Mouse (Mus musculus) cerebellum, adult 2 months (tissue): ENCODE results near the gene Runx2. TPM values are rescaled to one million over a fixed set of nuclear protein-coding genes. Genes with fewer than 3 reads are reported as not detected.

Experiments used
- DNase-seq, 2 experiments: peaks; one replicate each; pipeline ENCODE4 v3.0.0; 2021
- H3K27ac ChIP-seq: fragments of 200-500 bp; 2 replicates; pipeline ENCODE4 v1.5.1; 2012; ENCODE audit warnings: low read length, control low read depth, inconsistent platforms; ENCODE audit not compliant: insufficient read depth
- H3K27me3 ChIP-seq: fragments of 200-500 bp; 2 replicates; pipeline ENCODE4 v1.6.1; 2012; ENCODE audit warnings: inconsistent platforms, mild to moderate bottlenecking, low read length, moderate library complexity; ENCODE audit not compliant: control insufficient read depth, insufficient read depth
- H3K4me1 ChIP-seq: fragments of 200-500 bp; 2 replicates; pipeline ENCODE4 v1.6.1; 2011; ENCODE audit warnings: low read length; ENCODE audit not compliant: control insufficient read depth, insufficient read depth
- H3K4me3 ChIP-seq: fragments of 200-500 bp; replicated peaks from 2 replicates; pipeline ENCODE3; 2011; ENCODE audit warnings: mild to moderate bottlenecking, low read depth, low read length, control low read depth; ENCODE audit not compliant: insufficient read depth
- CTCF ChIP-seq: fragments of 200-500 bp; IDR thresholded peaks from 2 replicates; pipeline ENCODE4 v1.5.1; 2011; ENCODE audit warnings: low read depth, mild to moderate bottlenecking, control low read depth, low read length, moderate library complexity, borderline replicate concordance; ENCODE audit not compliant: insufficient read depth
- POLR2A ChIP-seq: fragments of 200-500 bp; IDR thresholded peaks from 2 replicates; pipeline ENCODE4 v1.6.1; 2011; ENCODE audit warnings: low read length, control low read depth, borderline replicate concordance; ENCODE audit not compliant: insufficient read depth
- WGBS: fragments of 180-500 bp; shearing (Covaris S2); methylation state at CpG from one replicate; pipeline ENCODE4 v1.1.7; 2018; 5-methylcytosine and 5-hydroxymethylcytosine counted together
- polyA plus RNA-seq: library from polyadenylated mRNA; depleted of rRNA; stranded (reverse); fragments of >200 nt; gene quantifications from 2 replicates; pipeline ENCODE4 v1.2.3, GENCODE M21; 2012

The Runx2 gene
- polyA plus RNA-seq, 1 experiment = 0.95 TPM

DNA sequence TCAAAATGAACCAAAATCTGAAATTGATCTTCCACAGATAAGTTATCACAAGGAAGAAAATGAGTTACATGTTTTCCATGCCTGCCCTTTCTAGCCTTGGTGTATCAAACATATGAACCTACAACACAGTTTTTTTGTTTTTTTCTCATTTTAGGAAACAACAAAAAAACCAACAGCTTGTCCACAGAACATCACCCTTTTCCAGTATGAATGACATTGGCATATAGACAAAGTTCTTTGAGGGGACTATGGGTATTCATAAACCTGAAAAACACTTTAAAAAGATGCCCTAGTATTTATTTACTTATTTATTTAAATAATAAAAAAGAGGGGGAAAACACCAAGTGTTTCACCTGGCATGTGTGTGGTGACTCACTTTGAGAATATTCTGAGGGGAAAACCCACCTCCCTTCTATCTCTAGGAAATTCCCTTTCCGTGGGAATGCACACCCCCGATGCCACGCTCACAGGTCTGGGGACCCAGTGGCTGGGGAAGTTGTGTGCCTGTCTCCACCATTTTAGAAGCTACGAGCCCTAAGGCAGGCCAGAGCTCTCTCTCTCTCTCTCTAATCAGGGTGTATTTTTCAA lies 249.9 kb downstream of the Runx2 start:
- H3K4me1 ChIP-seq = no peaks in the 10 kb centered on the region
- WGBS = 87% methylated on average over 4 of the region's 4 CpGs
- TF ChIP-seq CTCF (no peak), POLR2A (no peak)

DNA sequence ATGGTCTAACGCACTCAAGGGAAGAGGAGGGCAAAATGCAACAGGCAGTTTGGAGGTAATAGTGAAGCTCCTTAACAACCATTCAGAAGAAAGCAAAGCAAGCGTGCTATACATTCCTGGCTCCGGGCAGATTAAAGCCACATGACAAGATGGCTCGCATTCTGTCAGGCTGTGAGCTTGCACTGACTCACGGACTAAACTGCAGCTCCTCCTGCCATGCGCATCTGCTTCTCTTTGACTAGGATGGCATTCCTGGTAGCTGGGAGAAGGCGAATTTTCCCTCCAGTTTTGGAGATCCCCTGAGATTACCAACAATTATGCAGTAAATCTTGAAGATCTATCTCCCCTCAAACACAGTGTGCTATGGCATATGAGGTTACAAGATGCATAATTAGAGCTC lies 254.6 kb downstream of the Runx2 start:
- no peaks in the 10 kb centered on the region for H3K4me1 ChIP-seq
- TF ChIP-seq POLR2A (no peak), CTCF (no peak)
- WGBS = 43% methylated on average over 7 of the region's 7 CpGs
- DNase-seq = no peak
- H3K27ac ChIP-seq = no peak overlapping the region
- H3K27me3 ChIP-seq = no peaks in the 10 kb centered on the region
- H3K4me3 ChIP-seq = no peak overlapping the region

More for the DNA sequence above, 249.9 kb downstream of the Runx2 start:
- DNase-seq = no peak
- no peak overlapping the region for H3K27ac ChIP-seq
- H3K27me3 ChIP-seq = no peaks in the 10 kb centered on the region
- H3K4me3 ChIP-seq = no peak overlapping the region

DNA sequence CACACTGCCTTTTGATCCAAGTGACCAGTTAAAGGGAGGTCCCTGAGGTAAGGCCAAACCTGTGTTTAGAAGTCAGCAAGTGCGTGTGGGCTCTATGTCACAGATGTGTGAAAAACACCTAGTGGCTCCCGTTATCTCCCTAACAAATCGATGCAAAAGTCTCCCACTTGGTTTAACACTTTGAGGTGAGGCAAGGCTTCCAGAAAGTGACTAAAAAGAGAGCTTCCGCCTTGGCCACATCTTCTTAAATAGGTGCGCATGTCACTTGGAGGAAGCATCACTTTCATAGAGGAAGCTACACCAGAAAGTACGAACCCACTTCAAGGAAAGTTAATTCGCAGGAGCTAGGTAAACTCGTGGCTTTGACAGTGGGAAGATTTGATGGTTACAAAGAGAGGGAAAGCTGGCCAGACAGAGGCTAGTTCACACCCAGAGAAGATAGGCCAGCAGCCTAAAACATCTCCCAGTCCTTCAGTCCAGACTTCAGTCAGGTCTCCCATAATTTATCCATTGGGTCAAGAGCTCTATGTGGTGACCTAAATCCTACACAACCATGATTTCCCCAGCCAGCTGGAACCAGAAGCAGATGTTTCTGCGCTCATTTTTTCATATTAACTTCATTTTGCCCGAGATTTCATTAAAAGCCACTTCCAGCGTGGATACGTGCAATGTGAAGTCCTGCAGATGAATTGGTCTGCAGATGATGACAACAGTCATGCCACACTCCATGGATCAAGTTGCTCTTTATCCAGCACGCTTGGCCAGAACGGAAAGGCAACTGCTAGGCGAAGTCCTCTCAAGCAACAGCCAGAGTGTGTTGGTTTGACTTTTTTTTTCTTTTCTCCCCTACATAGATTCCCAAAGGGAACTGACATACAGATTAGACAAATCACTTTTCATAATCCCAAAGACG lies 257.1 kb downstream of the Runx2 start:
- TF ChIP-seq CTCF (no peak), POLR2A (no peak)
- no peak overlapping the region for H3K4me3 ChIP-seq
- no peak overlapping the region for H3K27ac ChIP-seq
- no peaks in the 10 kb centered on the region for H3K4me1 ChIP-seq
- no peaks in the 10 kb centered on the region for H3K27me3 ChIP-seq
- no peak for DNase-seq
- WGBS = 91% methylated on average over 16 of the region's 16 CpGs

DNA sequence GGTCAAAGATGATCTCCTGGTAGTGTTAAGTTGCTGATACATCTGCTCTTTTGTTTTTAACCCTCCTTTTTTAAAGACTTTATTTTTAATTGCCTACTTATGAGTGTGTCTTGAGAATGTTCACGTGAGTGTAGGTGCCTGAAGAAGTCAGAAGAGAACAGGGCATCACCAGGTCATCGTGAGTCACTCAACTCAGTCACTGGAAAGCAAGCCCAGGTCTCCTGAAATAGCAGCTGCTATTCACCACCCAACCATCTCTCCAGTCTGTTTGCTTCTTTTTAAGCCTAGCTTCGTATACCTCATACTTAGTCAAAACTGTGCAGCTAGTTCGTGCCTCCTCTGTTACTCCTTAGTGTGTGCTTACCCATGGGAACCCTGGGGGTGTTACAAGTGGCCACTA lies 259.7 kb downstream of the Runx2 start:
- 94% methylated on average over 4 of the region's 4 CpGs for WGBS
- TF ChIP-seq CTCF (no peak), POLR2A (no peak)

DNA sequence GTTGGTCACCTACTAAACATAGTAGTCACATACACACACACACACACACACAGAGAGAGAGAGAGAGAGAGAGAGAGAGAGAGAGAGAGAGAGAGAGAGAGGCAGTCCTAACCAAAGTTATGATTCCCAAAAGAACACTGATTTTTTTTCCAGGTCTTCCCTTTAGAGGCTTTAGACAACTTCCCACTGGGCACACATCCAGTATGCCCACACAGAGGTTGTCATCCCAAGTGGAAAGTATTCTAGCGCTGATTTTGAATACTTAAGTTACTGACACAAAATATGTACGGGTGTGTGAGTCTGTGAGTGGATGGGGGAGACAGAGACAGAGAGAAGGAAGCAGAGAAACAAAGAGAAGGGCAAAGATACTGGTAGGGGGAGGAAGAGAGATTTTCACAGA lies 265.0 kb downstream of the Runx2 start:
- TF ChIP-seq CTCF (no peak), POLR2A (no peak)
- 29% methylated on average over 2 of the region's 2 CpGs for WGBS
- H3K4me3 ChIP-seq = no peak overlapping the region

More for the DNA sequence above, 259.7 kb downstream of the Runx2 start:
- Histone ChIP-seq H3K4me1 (no peaks in the 10 kb centered on the region), H3K4me3 (no peak overlapping the region), H3K27me3 (no peaks in the 10 kb centered on the region), H3K27ac (no peak overlapping the region)
- no peak for DNase-seq

DNA sequence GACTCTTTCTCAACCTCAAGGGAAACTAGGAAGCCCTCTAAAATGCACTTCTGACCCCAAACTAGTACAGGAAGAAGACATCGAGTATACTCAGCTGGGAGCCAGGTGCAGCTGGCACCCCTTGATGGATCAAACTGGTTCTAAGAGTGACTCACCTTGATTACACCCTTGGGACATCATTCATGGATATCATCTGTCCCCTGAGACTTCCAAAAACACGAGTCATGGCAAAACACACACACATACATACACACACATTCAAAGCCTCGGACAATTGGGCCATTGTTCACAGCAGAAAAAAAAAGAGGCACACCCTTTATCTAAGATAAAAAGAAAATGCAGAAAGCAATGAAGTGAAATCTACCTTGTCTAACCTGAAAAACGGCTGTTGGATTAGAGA lies 266.7 kb downstream of the Runx2 start:
- H3K27me3 ChIP-seq = no peaks in the 10 kb centered on the region
- H3K27ac ChIP-seq = no peak overlapping the region
- TF ChIP-seq CTCF (no peak), POLR2A (no peak)
- H3K4me1 ChIP-seq = no peaks in the 10 kb centered on the region
- DNase-seq = no peak
- 72% methylated on average over 4 of the region's 4 CpGs for WGBS
- H3K4me3 ChIP-seq = no peak overlapping the region

More for the DNA sequence above, 265.0 kb downstream of the Runx2 start:
- H3K27me3 ChIP-seq = no peaks in the 10 kb centered on the region
- no peak overlapping the region for H3K27ac ChIP-seq
- H3K4me1 ChIP-seq = no peaks in the 10 kb centered on the region
- DNase-seq = no peak

DNA sequence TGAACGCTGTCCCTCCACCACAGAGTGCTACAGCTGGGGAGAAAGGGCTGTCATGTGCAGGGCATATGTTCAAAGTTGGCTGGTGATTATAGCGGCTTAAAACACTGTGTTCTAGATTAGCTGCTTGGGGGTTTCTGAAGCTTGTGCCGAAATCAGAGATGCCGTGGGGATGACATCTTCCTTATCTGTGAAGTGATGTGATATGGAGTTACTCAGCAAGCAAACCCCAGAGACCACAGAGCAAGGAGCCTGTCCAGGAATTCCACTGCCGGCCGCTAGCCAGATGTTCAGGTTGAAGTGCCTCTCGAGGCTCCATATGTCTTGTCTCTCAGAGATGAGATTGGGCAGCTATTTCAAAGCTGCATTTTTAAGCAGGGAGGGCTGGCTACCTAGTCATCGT lies 267.8 kb downstream of the Runx2 start:
- whole genome bisulfite sequencing = 41% methylated on average over 8 of the region's 8 CpGs
- Histone ChIP-seq H3K27me3 (no peaks in the 10 kb centered on the region), H3K27ac (no peak overlapping the region), H3K4me1 (no peaks in the 10 kb centered on the region), H3K4me3 (no peak overlapping the region)
- TF ChIP-seq CTCF (no peak), POLR2A (no peak)
- DNase-seq = no peak
